Mouse (Mus musculus): ENCODE data around the gene H3f3a. TPM values are rescaled to one million over a fixed set of nuclear protein-coding genes. Genes with fewer than 3 reads are reported as not detected.

Gene H3f3a
- polyA plus RNA-seq (2012; ENCODE audit: low replicate concordance) = 59.5 and 513 TPM in 2 replicates

GRCm38 (mm10) chr1:180813885-180814740 lies at the start of gene H3f3a:
TSS of gene H3f3a (minus strand) at chr1:180813943.

GRCm38 (mm10) chr1:180850316-180851270 lies 36.9 kb upstream of the H3f3a start, which contains the start of gene Sde2:
TSS of gene Sde2 (plus strand) at chr1:180851127.

Other genes starting within 250 kb of the H3f3a start
- 46.0 and 105 TPM in 2 replicates for gene Parp1, start 245.0 kb downstream of the H3f3a start, polyA plus RNA-seq (2012; ENCODE audit: low replicate concordance)
- gene Lin9, start 172.8 kb downstream of the H3f3a start, polyA plus RNA-seq (2012; ENCODE audit: low replicate concordance) = 0.07 and 1.2 TPM in 2 replicates
- not detected in 2 replicates for gene Mixl1, start 116.9 kb downstream of the H3f3a start, polyA plus RNA-seq (2012; ENCODE audit: low replicate concordance)
- gene Acbd3, start 87.9 kb downstream of the H3f3a start, polyA plus RNA-seq (2012; ENCODE audit: low replicate concordance) = 3.6 and 4.6 TPM in 2 replicates
- gene Sde2, start 37.2 kb upstream of the H3f3a start, polyA plus RNA-seq (2012; ENCODE audit: low replicate concordance) = 3.2 and 14.2 TPM in 2 replicates
- gene Lefty2, start 79.2 kb upstream of the H3f3a start, polyA plus RNA-seq (2012; ENCODE audit: low replicate concordance) = not detected in 2 replicates
- gene Pycr2, start 90.3 kb upstream of the H3f3a start, polyA plus RNA-seq (2012; ENCODE audit: low replicate concordance) = 353 and 400 TPM in 2 replicates
- gene Lefty1, start 121.1 kb upstream of the H3f3a start, polyA plus RNA-seq (2012; ENCODE audit: low replicate concordance) = 10.0 and 16.2 TPM in 2 replicates
- gene Tmem63a, start 128.4 kb upstream of the H3f3a start, polyA plus RNA-seq (2012; ENCODE audit: low replicate concordance) = 15.9 and 22.0 TPM in 2 replicates
- 2.3 and 3.0 TPM in 2 replicates for gene Ephx1, start 207.0 kb upstream of the H3f3a start, polyA plus RNA-seq (2012; ENCODE audit: low replicate concordance)
- gene 9130409I23Rik, start 237.3 kb upstream of the H3f3a start, polyA plus RNA-seq (2012; ENCODE audit: low replicate concordance) = not detected in 2 replicates